Mouse (Mus musculus) neural tube, embryonic 15.5 days (tissue): Measurements from ENCODE around the gene Slc16a4. TPM values are rescaled to one million over a fixed set of nuclear protein-coding genes. Genes with fewer than 3 reads are reported as not detected.

Source experiments
- ATAC-seq: fragments of 200-750 bp; cut with Nextera tagmentation; 2 replicates; pipeline ENCODE4 v1.8.0; 2017; ENCODE audit warnings: mild to moderate bottlenecking, moderate TSS enrichment, moderate library complexity; ENCODE audit not compliant: low FRiP score
- H3K27ac ChIP-seq: fragments of 300-500 bp; sonication (generic); replicated peaks from 2 replicates; pipeline ENCODE4 v1.5.1; 2015; ENCODE audit warnings: mild to moderate bottlenecking, inconsistent platforms
- H3K27me3 ChIP-seq: fragments of 300-500 bp; sonication (generic); replicated peaks from 2 replicates; pipeline ENCODE4 v1.6.1; 2015; ENCODE audit warnings: inconsistent platforms
- H3K36me3 ChIP-seq: fragments of 300-500 bp; sonication (generic); 2 replicates; pipeline ENCODE4 v1.6.1; 2015; ENCODE audit warnings: inconsistent platforms
- H3K4me1 ChIP-seq: fragments of 300-500 bp; sonication (generic); 2 replicates; pipeline ENCODE4 v1.6.1; 2015; ENCODE audit warnings: inconsistent platforms
- H3K4me2 ChIP-seq: fragments of 300-500 bp; sonication (generic); 2 replicates; pipeline ENCODE4 v1.6.1; 2015; ENCODE audit warnings: inconsistent platforms, mild to moderate bottlenecking, moderate library complexity
- H3K4me3 ChIP-seq: fragments of 300-500 bp; sonication (generic); replicated peaks from 2 replicates; pipeline ENCODE4 v1.5.1; 2015; ENCODE audit warnings: mild to moderate bottlenecking, inconsistent platforms
- H3K9ac ChIP-seq: fragments of 300-500 bp; sonication (generic); replicated peaks from 2 replicates; pipeline ENCODE4 v1.6.1; 2015; ENCODE audit warnings: mild to moderate bottlenecking, inconsistent platforms
- H3K9me3 ChIP-seq: fragments of 300-500 bp; sonication (generic); replicated peaks from 2 replicates; pipeline ENCODE4 v1.6.1; 2016; ENCODE audit warnings: inconsistent platforms
- WGBS: fragments of 180-500 bp; shearing (Covaris S2); methylation state at CpG from one replicate; pipeline ENCODE4 v1.1.7; 2015; ENCODE audit warnings: mixed read lengths; 5-methylcytosine and 5-hydroxymethylcytosine counted together
- polyA plus RNA-seq: library from polyadenylated mRNA; unstranded; fragments of >200 nt; fragmentation: Nextera tagmentation; extraction: Ambion mirVana; gene quantifications from 2 replicates; pipeline ENCODE4 v1.2.1, GENCODE M21; 2015

The Slc16a4 gene
- polyA plus RNA-seq, 1 experiment from 2014 or later, result 2.1 TPM

GRCm38 (mm10) chr3:107334202-107334934 lies 43.3 kb downstream of the Slc16a4 start:
- H3K9ac ChIP-seq, result peak overlapping the region; percentile 75
- H3K36me3 ChIP-seq, result peaks cover 13% of the 10 kb centered on the region
- ATAC-seq, result no peak
- H3K9me3 ChIP-seq, result no peaks in the 10 kb centered on the region
- peak overlapping the region; percentile 74 for H3K4me2 ChIP-seq
- peak overlapping the region; percentile 90 for H3K4me3 ChIP-seq
- WGBS, result 11% methylated on average over 12 of the region's 12 CpGs
- H3K27ac ChIP-seq, result peak overlapping the region; percentile 93
- H3K4me1 ChIP-seq, result peaks cover 31% of the 10 kb centered on the region
- no peaks in the 10 kb centered on the region for H3K27me3 ChIP-seq

GRCm38 (mm10) chr3:107343971-107344370 lies 52.9 kb downstream of the Slc16a4 start:
- Histone ChIP-seq H3K27me3 (no peaks in the 10 kb centered on the region), H3K4me1 (no peaks in the 10 kb centered on the region), H3K36me3 (no peaks in the 10 kb centered on the region), H3K27ac (no peak overlapping the region), H3K4me3 (no peak overlapping the region), H3K9ac (no peak overlapping the region), H3K4me2 (no peak overlapping the region), H3K9me3 (no peaks in the 10 kb centered on the region)
- ATAC-seq, result no peak
- 58% methylated on average over 3 of the region's 3 CpGs for WGBS

GRCm38 (mm10) chr3:107345033-107345725 lies 54.1 kb downstream of the Slc16a4 start:
- 28% methylated on average over 3 of the region's 3 CpGs for WGBS
- Histone ChIP-seq H3K27ac (no peak overlapping the region), H3K36me3 (no peaks in the 10 kb centered on the region), H3K9me3 (no peaks in the 10 kb centered on the region), H3K4me1 (no peaks in the 10 kb centered on the region), H3K9ac (no peak overlapping the region), H3K4me3 (no peak overlapping the region), H3K4me2 (no peak overlapping the region), H3K27me3 (no peaks in the 10 kb centered on the region)
- no peak for ATAC-seq

- WGBS, result 73% methylated on average over 3 of the region's 3 CpGs
- Histone ChIP-seq H3K27ac (no peak overlapping the region), H3K36me3 (no peaks in the 10 kb centered on the region), H3K4me2 (no peak overlapping the region), H3K9me3 (no peaks in the 10 kb centered on the region), H3K9ac (no peak overlapping the region), H3K27me3 (peaks cover 4% of the 10 kb centered on the region; the same call in 1 of the 2 replicates), H3K4me1 (peaks cover 2% of the 10 kb centered on the region; the same call in 1 of the 2 replicates), H3K4me3 (no peak overlapping the region)
- ATAC-seq, result no peak
Measured at GRCm38 (mm10) chr3:107349006-107349405, 58.0 kb downstream of the Slc16a4 start.

DNA sequence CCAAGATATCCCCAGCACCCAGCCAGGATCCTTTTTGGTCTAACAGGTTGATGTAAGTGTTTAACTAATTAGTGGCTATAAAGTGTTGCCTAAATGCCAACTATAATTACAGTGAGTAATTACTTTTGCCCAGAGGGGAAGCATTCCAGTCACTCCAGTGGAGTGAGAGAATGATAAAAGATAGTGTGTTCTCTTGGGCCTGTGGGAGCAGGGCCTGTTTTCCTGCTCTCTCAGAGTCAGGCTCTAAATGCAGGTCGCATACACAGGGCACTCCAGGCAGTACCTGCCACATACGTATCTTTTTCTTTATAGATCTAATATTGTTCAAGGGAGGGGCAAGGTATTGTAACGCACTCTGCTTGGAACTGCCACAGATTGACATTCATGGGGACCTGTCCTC lies 60.7 kb downstream of the Slc16a4 start:
- 64% methylated on average over 3 of the region's 3 CpGs for WGBS
- H3K27me3 ChIP-seq, result peaks cover 11% of the 10 kb centered on the region
- no peaks in the 10 kb centered on the region for H3K9me3 ChIP-seq
- no peak for ATAC-seq
- H3K4me2 ChIP-seq, result no peak overlapping the region
- H3K4me3 ChIP-seq, result no peak overlapping the region
- no peaks in the 10 kb centered on the region for H3K36me3 ChIP-seq
- no peak overlapping the region for H3K9ac ChIP-seq
- peaks cover 2% of the 10 kb centered on the region; the same call in 1 of the 2 replicates for H3K4me1 ChIP-seq
- H3K27ac ChIP-seq, result no peak overlapping the region

DNA sequence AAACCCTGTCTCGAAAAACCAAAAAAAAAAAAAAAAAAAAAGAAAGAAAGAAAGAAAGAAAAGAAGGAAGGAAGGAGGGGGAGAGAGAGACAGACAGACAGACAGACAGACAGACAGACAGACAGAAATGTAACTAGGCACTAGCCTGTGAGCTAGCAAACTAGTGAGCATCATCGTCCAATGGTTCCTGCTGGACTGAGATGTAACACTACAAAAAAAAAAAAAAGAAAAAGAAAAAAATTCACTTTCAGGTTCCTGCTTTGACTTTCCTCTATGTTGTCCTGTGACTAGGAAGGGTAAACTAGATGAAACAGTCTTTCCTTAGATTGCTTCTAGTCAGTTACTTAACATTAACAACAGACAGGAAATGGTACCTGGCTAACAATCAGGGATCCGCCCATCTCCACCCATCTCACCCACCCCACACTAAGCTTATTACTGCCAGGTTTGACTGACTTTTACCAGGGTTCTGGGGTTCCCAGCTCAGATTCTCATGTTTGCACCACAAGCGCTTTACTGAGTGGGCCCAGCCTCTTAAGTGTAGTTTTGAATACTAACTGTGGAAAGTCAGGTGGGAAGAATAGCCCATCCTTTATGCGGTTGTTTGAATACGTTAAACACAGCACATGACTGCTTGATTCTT lies 64.7 kb downstream of the Slc16a4 start:
- Histone ChIP-seq H3K27me3 (peaks cover 14% of the 10 kb centered on the region), H3K9ac (no peak overlapping the region), H3K4me1 (peaks cover 8% of the 10 kb centered on the region), H3K9me3 (no peaks in the 10 kb centered on the region), H3K4me2 (no peak overlapping the region), H3K27ac (no peak overlapping the region), H3K36me3 (no peaks in the 10 kb centered on the region), H3K4me3 (no peak overlapping the region)
- 92% methylated on average over 5 of the region's 6 CpGs for WGBS
- no peak for ATAC-seq

GRCm38 (mm10) chr3:107356964-107357441 lies 66.0 kb downstream of the Slc16a4 start:
- H3K4me2 ChIP-seq, result peak overlapping the region; percentile 26
- 2% methylated on average over 11 of the region's 11 CpGs for WGBS
- H3K9me3 ChIP-seq, result no peaks in the 10 kb centered on the region

DNA sequence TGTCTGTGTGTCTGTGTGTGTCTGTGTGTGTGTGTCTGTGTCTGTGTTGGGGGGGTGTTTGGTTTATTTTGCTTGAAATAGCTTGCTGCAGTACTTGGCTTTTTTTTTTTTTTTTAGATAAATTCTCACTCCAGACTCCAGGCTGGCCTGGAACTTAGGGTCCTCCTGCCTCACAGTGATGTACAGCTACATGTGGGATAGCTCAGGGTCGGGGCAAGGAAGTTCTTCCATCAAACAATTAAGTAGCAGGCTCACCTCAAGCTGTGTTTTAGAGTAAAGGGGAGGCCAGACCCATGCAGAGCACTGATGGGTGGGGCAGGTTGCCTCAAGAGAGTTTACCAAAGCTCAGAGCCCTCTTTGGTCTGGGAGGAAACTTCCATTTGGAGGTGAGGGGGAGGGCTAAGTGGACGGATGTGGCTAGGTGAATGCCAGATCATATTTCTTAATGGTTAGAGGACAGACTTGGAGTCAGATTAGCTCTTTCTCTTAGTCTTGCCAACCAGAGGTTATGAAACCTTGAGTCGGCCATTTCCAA lies 66.7 kb downstream of the Slc16a4 start:
- peaks cover 6% of the 10 kb centered on the region for H3K4me1 ChIP-seq
- H3K36me3 ChIP-seq, result no peaks in the 10 kb centered on the region
- peak; percentile 21; the same call in 1 of the 2 replicates for ATAC-seq
- peaks cover 13% of the 10 kb centered on the region for H3K27me3 ChIP-seq
- no peak overlapping the region for H3K4me3 ChIP-seq
- 71% methylated on average over 3 of the region's 3 CpGs for WGBS
- no peak overlapping the region for H3K4me2 ChIP-seq
- H3K27ac ChIP-seq, result no peak overlapping the region
- H3K9me3 ChIP-seq, result no peaks in the 10 kb centered on the region
- no peak overlapping the region for H3K9ac ChIP-seq

More at GRCm38 (mm10) chr3:107356964-107357441, 66.0 kb downstream of the Slc16a4 start:
- peak; percentile 97 for ATAC-seq
- H3K4me1 ChIP-seq, result peaks cover 6% of the 10 kb centered on the region
- no peaks in the 10 kb centered on the region for H3K36me3 ChIP-seq
- H3K4me3 ChIP-seq, result no peak overlapping the region
- H3K27ac ChIP-seq, result no peak overlapping the region
- H3K9ac ChIP-seq, result no peak overlapping the region
- H3K27me3 ChIP-seq, result peaks cover 13% of the 10 kb centered on the region

- Histone ChIP-seq H3K36me3 (no peaks in the 10 kb centered on the region), H3K4me2 (no peak overlapping the region), H3K4me3 (no peak overlapping the region), H3K27me3 (peaks cover 9% of the 10 kb centered on the region), H3K9me3 (no peaks in the 10 kb centered on the region), H3K4me1 (peaks cover 6% of the 10 kb centered on the region), H3K9ac (no peak overlapping the region), H3K27ac (no peak overlapping the region)
- 63% methylated on average over 4 of the region's 4 CpGs for WGBS
- ATAC-seq, result no peak
Measured at GRCm38 (mm10) chr3:107360341-107360740, 69.3 kb downstream of the Slc16a4 start.
